Mouse (Mus musculus): ENCODE measurements around the gene Cyp2d11.

- TF ChIP-seq EP300 (IDR thresholded peaks at IDR 0.05; ENCODE audit: insufficient read depth, low read depth, low read length) (no peak), POLR2A (IDR thresholded peaks at IDR 0.05; ENCODE audit: insufficient read depth, low read length) (no peak), CTCF (IDR thresholded peaks at IDR 0.05; ENCODE audit: low read depth, low read length) (no peak)
These were observed 29.1 kb upstream of the Cyp2d11 start for GRCm38 (mm10) chr15:82422935-82423334.

Measured in ES-Bruce4 (cell line).